Comparison of ENCODE assay signal across 19 mouse cellular contexts in genomic region chr4:72167761-72168229, GRCm38 (mm10). TPM values are rescaled to one million over a fixed set of nuclear protein-coding genes. Genes with fewer than 3 reads are reported as not detected.
DNase-seq lines count a peak whose midpoint lies in the region; ATAC-seq lines count a peak whose summit lies in the region.
"Had no signal": no experiment of that assay in that cellular context is flagged by ENCODE, and none has a peak within 500 bp of the region (broad histone marks: within the 10 kb centered on the region; RNA-seq: fewer than 3 reads in every experiment).

No protein-coding gene starts in this region.

- peaks cover 8% of the 10 kb centered on the region for H3K4me1 ChIP-seq in neural tube, embryonic 11.5 days (ENCODE audit: control insufficient read depth, insufficient read depth, low read length)
- H3K4me1 ChIP-seq in hindbrain, embryonic 11.5 days (replicated peaks; ENCODE audit: control insufficient read depth, insufficient read depth, low read length) = peaks cover 2% of the 10 kb centered on the region; the same call in 1 of the 2 replicates
- peaks cover 31% of the 10 kb centered on the region for H3K4me1 ChIP-seq in midbrain, embryonic 15.5 days
- H3K4me1 ChIP-seq in intestine, embryonic 15.5 days (replicated peaks) = no peaks in the 10 kb centered on the region
- H3K4me1 ChIP-seq: heart, embryonic 15.5 days had no signal

- H3K36me3 ChIP-seq in neural tube, embryonic 11.5 days (ENCODE audit: control insufficient read depth, insufficient read depth, low read length) = no peaks in the 10 kb centered on the region
- H3K36me3 ChIP-seq in hindbrain, embryonic 11.5 days (ENCODE audit: control insufficient read depth, insufficient read depth, low read length) = no peaks in the 10 kb centered on the region
- H3K36me3 ChIP-seq in midbrain, embryonic 15.5 days (replicated peaks) = no peaks in the 10 kb centered on the region
- 0 out of 2 replicates have a peak, but pooled peaks cover 3% of the 10 kb centered on the region for H3K36me3 ChIP-seq in intestine, embryonic 15.5 days
- H3K36me3 ChIP-seq: G1E; heart, embryonic 15.5 days had no signal

- H3K9ac ChIP-seq in neural tube, embryonic 11.5 days (ENCODE audit: low read length) = no peak overlapping the region
- H3K9ac ChIP-seq in hindbrain, embryonic 11.5 days (ENCODE audit: low read depth, low read length) = no peak overlapping the region
- no peak overlapping the region for H3K9ac ChIP-seq in midbrain, embryonic 15.5 days
- H3K9ac ChIP-seq in intestine, embryonic 15.5 days = no peak overlapping the region
- H3K9ac ChIP-seq: heart, embryonic 15.5 days; limb, embryonic 12.5 days had no signal

- H3K27me3 ChIP-seq in neural tube, embryonic 11.5 days (ENCODE audit: control insufficient read depth, insufficient read depth, low read length) = no peaks in the 10 kb centered on the region
- no peaks in the 10 kb centered on the region for H3K27me3 ChIP-seq in hindbrain, embryonic 11.5 days (ENCODE audit: control insufficient read depth, insufficient read depth, low read length)
- H3K27me3 ChIP-seq in midbrain, embryonic 15.5 days (replicated peaks) = no peaks in the 10 kb centered on the region
- no peaks in the 10 kb centered on the region for H3K27me3 ChIP-seq in intestine, embryonic 15.5 days (replicated peaks)
- H3K27me3 ChIP-seq: limb, embryonic 12.5 days had no signal

- no peaks in the 10 kb centered on the region for H3K9me3 ChIP-seq in neural tube, embryonic 11.5 days (ENCODE audit: control insufficient read depth, low read length)
- H3K9me3 ChIP-seq in hindbrain, embryonic 11.5 days (ENCODE audit: control insufficient read depth, low read length) = no peaks in the 10 kb centered on the region
- H3K9me3 ChIP-seq in midbrain, embryonic 15.5 days = no peaks in the 10 kb centered on the region
- no peaks in the 10 kb centered on the region for H3K9me3 ChIP-seq in intestine, embryonic 15.5 days
- H3K9me3 ChIP-seq: heart, embryonic 15.5 days; limb, embryonic 12.5 days had no signal

- 15% methylated on average over 2 of the region's 2 CpGs for WGBS in neural tube, embryonic 11.5 days
- 11% methylated on average over 2 of the region's 2 CpGs for WGBS in hindbrain, embryonic 11.5 days
- 12% methylated on average over 2 of the region's 2 CpGs for WGBS in midbrain, embryonic 15.5 days
- 44% methylated on average over 2 of the region's 2 CpGs for WGBS in intestine, embryonic 15.5 days

- H3K27ac ChIP-seq in neural tube, embryonic 11.5 days (ENCODE audit: low read depth, low read length) = peak overlapping the region; percentile 56; the same call in 1 of the 2 replicates
- H3K27ac ChIP-seq in hindbrain, embryonic 11.5 days (ENCODE audit: low read depth, low read length) = peak overlapping the region; percentile 75
- peak overlapping the region; percentile 63 for H3K27ac ChIP-seq in midbrain, embryonic 15.5 days
- H3K27ac ChIP-seq in intestine, embryonic 15.5 days = no peak overlapping the region
- H3K27ac ChIP-seq: heart, embryonic 15.5 days; limb, embryonic 12.5 days had no signal

- no peak overlapping the region for H3K4me3 ChIP-seq in neural tube, embryonic 11.5 days (ENCODE audit: low read depth, low read length)
- no peak overlapping the region for H3K4me3 ChIP-seq in hindbrain, embryonic 11.5 days (ENCODE audit: low read depth, low read length)
- no peak overlapping the region for H3K4me3 ChIP-seq in midbrain, embryonic 15.5 days
- H3K4me3 ChIP-seq in intestine, embryonic 15.5 days (replicated peaks) = no peak overlapping the region
- H3K4me3 ChIP-seq: heart, embryonic 15.5 days; limb, embryonic 12.5 days had no signal

- peak; percentile 90 for ATAC-seq in neural tube, embryonic 11.5 days (ENCODE audit: insufficient read depth, low FRiP score, low TSS enrichment)
- ATAC-seq in hindbrain, embryonic 11.5 days (ENCODE audit: low FRiP score) = peak; percentile 93
- ATAC-seq in midbrain, embryonic 15.5 days (replicated peaks) = peak; percentile 93
- no peak for ATAC-seq in intestine, embryonic 15.5 days

- DNase-seq in neural tube, embryonic 11.5 days (ENCODE audit: low spot score) = peak; percentile 44
- DNase-seq in neural tube, embryonic 10.5 days (ENCODE audit: extremely low spot score, low spot score) = no peak
- DNase-seq in hindbrain, embryonic 11.5 days (ENCODE audit: low spot score) = peak; percentile 45
- no peak for DNase-seq in kidney, adult 9 months
- DNase-seq in lung, postnatal 10 days = no peak
- DNase-seq in lung, postnatal 4 days = no peak
- DNase-seq: adrenal gland, postnatal 10 days; cerebellum, adult 11 months; gastrocnemius, postnatal 10 days; kidney, adult 2 months; layer of hippocampus, adult 9-11 months; lung, adult 2 months; right cerebral cortex, postnatal 14 days; thymus, postnatal 4 days had no signal

- H3K4me2 ChIP-seq in neural tube, embryonic 11.5 days (ENCODE audit: low read depth) = no peak overlapping the region
- H3K4me2 ChIP-seq in hindbrain, embryonic 11.5 days (replicated peaks; ENCODE audit: low read depth, low read length) = no peak overlapping the region
- H3K4me2 ChIP-seq in midbrain, embryonic 15.5 days = no peak overlapping the region
- no peak overlapping the region for H3K4me2 ChIP-seq in intestine, embryonic 15.5 days (replicated peaks)
- H3K4me2 ChIP-seq: heart, embryonic 15.5 days; limb, embryonic 12.5 days had no signal

RNA-seq across cellular contexts. Expression of gene Tle1, which starts 32.9 kb away (rescaled TPM):
- polyA plus RNA-seq in neural tube, embryonic 11.5 days (2014; fragmentation: Nextera tagmentation; extraction: Ambion mirVana) = 46.4 and 51.9 TPM in 2 replicates
- polyA plus RNA-seq in hindbrain, embryonic 11.5 days (2014; fragmentation: Nextera tagmentation; extraction: Ambion mirVana) = 43.8 and 44.1 TPM in 2 replicates
- 32.7 and 39.4 TPM in 2 replicates for polyA plus RNA-seq in midbrain, embryonic 15.5 days (2015; fragmentation: Nextera tagmentation; extraction: Ambion mirVana)
- polyA plus RNA-seq in intestine, embryonic 15.5 days (2015; fragmentation: Nextera tagmentation; extraction: Ambion mirVana) = 18.0 and 19.9 TPM in 2 replicates
- polyA plus RNA-seq: G1E had no signal

Comparison
In these comparisons a context has a peak if more than half of its experiments do, and no peak if none do; other contexts are left out.
1. DNase-seq: peak in neural tube, embryonic 11.5 days (single experiment) and hindbrain, embryonic 11.5 days (single experiment); none in neural tube, embryonic 10.5 days (single experiment), kidney, adult 9 months (single experiment), lung, postnatal 10 days (single experiment) and lung, postnatal 4 days (0 of 2).